Mouse (Mus musculus) lung, postnatal 4 days (tissue): ENCODE measurements at regions not wholly inside any gene's neighbourhood (a gene's known extent, or its start where the extent isn't known, plus 50 kb on each side); places are given as distances from the start of the nearest gene placed in this dataset.

Experiments
- DNase-seq, 2 experiments: peaks; one replicate each; pipeline ENCODE4 v3.0.0; 2021

DNA sequence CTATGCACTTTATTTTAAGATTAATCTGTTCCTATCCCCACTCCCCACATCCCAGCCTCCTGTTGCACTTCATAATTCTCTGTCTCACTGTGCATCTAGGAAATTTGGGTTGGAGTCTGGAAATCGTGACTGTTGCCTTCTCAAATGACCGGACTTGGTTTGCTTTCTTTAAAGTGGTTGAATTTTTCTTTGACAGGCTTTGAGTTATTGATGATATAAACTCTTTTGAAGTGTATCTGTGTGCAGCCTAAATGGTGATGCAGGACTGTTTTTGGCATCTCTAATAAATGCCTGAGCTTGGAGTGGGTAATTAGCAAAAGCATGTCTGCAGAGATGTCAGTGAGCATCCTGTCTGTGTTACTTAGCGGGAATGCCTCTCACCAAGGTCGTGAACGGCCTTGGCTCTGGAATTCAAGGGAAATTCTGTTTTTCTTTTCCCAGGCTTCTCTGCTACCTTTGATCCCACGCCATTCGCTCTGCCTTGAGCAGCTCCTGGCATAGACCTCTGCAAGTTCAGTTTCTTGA, 292.8 kb upstream of the Igfbp3 start:
- DNase-seq, result no peak

- DNase-seq, result no peak
These were observed 291.1 kb upstream of the Igfbp3 start for GRCm38 (mm10) chr11:7504651-7505321.

- no peak for DNase-seq
These were observed 289.0 kb upstream of the Igfbp3 start for GRCm38 (mm10) chr11:7502679-7503078.

DNA sequence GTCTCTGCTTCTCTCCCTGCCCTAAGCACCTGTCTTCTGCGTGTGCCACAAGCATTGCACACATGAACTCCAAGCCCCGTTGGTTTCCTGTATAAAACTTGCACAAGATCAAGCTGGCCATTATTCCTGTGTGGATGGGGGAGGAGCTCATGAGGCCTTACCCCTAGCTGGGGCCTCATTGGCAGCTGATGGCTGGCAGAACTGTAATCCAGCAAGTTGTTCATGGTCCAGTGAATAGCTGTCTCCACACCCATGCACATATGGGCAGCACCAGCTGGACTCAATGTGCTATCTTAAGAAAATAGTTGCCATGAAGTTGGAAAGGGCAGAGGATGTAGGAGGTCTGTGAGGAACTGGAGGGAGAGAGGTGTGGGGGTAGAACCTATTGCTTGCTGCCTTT, 288.3 kb upstream of the Igfbp3 start:
- DNase-seq, result no peak

GRCm38 (mm10) chr11:7497803-7498202, 284.1 kb upstream of the Igfbp3 start:
- DNase-seq, result no peak

GRCm38 (mm10) chr11:7473832-7474545, 260.3 kb upstream of the Igfbp3 start:
- no peak for DNase-seq

DNA sequence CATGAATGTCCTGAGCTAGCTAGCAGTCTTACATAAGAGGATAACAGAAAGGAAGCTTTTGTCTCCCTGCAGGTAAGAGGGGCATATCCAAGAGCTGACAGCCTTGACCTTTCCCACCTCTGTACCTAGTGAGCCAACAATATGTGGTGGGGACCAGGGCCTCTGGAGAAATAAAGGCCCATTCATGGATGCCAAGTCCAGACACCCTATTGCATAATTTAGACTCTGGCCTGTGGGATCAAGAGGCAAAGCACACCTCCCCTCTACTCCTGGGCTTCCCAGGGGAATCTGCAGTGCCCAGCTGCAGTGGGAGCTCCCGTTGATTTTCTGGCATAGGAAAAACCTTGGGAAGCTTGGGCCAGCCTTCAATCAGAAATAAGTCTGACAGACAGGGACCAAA, 251.8 kb upstream of the Igfbp3 start:
- no peak for DNase-seq

DNA sequence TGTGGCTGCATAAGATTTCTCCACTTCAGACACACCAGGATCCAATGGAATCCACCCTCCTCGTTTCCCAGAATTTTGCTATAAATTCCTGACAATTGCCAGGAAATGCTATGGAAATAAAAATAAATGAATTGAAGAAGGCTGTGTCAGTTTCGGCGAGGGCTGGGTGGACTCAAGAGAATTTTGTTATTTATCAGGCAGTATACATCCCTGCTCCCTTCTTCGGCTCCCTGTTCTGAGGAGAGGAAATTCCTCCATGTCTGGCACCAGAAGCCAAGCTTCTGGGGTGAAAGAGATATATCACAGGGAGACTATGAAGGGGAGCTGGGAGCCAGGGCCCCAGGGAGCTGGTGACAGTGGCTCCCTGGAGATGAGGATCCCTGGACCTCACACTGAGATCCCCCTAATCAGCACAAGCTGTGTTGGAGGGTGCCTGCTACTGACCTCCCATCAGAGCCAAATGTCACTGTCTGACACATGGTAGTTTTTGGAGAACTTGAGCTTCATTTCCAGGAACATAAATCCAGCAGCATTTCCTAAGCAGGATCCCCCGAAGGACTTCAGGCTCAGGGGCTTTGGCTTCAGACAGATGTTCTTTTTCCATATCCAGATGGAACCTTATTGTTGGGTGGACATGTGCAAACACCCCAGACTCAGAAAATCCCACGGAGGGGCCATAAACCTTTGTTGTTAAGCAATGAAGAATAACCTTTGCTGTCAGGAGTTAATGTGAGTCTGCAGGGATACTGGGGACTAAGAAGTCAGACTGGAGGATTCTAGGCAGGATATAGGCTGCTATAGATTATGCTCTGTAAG, 248.4 kb upstream of the Igfbp3 start:
- DNase-seq, result no peak

DNA sequence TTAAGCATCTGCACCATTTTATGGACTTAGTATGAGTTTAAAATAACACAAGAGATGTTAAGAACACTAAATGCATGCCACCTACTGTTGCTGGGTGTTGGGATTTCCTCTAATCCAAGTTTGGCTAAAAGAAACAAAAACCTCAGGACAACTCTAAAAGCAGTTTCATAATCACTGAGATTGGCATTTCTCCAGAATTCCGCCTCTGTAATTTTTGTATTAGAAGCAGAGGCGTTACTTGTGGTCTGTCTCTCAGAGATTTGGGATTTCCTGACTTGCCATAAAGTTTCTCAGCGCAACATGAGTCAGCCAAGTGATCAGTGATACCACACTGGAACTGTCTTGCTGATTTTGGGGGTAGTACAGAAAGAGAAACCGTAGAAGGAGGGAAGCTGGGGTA, 238.0 kb upstream of the Igfbp3 start:
- DNase-seq, result no peak

DNA sequence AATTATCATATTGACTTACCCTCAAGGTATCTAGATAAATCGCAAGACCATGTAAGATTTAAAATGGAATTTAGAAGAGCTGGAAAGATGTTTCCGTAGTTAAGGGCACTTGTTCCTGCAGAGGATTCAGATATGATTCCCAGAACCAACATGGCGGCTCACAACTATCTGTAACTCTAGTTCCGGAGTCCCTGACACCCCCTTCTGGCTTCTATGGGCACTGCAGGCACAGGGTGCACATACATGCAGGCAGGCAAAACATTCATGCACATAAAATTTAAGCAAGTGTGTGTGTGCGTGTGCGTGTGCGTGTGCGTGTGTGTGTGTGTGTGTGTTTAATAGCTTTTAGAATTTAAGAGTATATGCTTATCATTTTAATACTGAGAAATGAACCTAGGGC, 230.8 kb upstream of the Igfbp3 start:
- no peak for DNase-seq

- DNase-seq, result no peak
These were observed 225.6 kb upstream of the Igfbp3 start for GRCm38 (mm10) chr11:7439276-7439675.

DNA sequence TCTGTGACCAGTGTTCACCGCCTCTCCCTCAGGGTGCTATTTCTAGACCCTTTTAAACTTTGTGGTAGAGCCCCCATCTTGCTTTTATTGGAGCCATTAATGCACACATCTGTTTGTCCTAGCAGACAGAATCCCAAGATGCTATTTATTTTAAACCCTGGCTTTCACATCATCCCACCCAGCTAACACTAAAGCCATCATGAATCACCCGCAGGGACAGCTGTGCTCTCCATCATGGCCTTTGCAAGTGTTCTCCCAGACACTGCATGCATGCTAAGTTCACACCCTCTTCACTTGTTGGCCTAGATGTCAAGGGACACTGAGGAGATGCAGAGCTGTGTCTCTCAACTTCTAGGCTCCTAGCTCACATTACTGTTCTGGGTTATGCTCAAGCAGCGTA, 220.9 kb upstream of the Igfbp3 start:
- no peak for DNase-seq

- DNase-seq, result no peak
These were observed 214.0 kb upstream of the Igfbp3 start for GRCm38 (mm10) chr11:7427771-7428170.

- DNase-seq, result no peak
These were observed 211.5 kb upstream of the Igfbp3 start for GRCm38 (mm10) chr11:7425233-7425632.

GRCm38 (mm10) chr11:7424082-7424471, 210.4 kb upstream of the Igfbp3 start:
- DNase-seq, result no peak

DNA sequence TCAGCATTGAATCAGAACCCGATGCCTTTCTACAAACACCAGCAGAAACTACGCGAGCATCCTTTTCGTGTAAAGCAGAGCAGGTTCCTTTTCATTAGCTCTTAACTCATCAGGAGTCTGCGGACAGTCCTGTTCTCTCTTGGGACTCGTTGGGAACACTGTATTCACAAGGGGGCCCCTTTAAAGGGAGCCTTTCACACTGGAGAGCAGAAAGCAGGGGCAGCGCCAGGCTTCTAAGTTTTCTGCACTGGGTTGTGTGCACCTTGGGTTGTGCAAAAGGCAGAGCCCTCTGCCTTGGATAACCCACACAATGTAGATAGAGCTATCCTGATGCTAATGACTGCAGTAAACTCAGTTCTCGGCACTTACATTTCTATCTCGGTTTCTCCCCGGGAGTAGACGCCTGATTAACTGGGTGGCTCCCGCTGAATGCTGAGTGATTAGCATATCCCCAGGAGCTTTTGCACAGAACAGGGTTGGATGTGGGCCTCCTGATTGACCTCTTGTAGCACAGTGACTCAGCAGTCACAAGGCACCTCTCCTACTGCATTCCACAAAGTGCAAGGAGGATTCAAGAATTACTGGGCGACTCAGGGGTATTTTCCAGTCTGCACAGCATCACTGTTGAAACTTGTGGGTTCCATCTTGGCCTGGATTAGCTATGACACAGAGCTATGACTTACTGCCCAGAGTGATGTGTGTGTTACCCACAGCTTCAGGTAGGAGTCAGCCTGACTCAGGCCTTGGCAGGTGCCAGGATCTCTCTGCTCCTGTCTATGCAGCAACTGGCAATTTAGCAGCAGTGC, 209.8 kb upstream of the Igfbp3 start:
- no peak for DNase-seq

DNA sequence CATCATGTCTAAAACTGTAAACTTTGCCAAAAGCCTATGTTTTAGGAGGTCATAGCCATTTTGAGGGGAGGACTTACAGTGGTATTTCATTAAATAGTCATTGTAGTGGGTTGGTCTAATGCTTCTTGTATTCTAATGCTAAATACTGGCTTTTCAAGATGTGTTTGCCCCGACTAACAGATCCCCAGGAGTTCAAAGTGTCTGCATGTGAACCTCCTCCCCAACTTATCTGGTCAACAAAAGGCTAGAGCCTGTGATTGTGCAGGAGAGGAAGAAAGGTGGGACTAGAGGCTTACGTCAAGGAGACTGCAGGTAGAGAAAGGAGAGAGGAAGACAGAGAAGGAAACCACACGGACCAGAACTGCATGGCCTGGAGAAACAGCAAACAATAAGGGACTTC, 198.9 kb upstream of the Igfbp3 start:
- DNase-seq, result no peak

DNA sequence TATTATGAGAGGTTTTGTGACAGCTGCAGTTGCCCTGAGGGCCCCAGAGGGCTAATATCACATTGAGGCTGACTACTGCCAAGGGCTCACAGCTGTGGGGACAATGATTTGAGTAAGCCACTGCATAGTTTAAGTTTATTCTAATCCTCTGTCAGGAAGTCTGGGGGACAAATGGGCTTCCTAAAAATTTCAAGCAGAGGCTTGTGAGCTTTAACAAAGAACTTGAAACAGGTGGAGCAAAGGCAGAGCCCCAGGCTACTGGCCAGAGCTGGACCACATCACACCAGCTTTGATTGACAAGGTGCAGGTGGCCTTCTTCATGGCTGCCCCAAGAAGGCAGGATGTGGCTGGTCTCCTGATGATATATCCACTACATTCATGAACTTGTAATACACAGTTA, 195.3 kb upstream of the Igfbp3 start:
- no peak for DNase-seq

- no peak for DNase-seq
These were observed 190.9 kb upstream of the Igfbp3 start for GRCm38 (mm10) chr11:7404666-7405065.

GRCm38 (mm10) chr11:7371835-7372234, 158.1 kb upstream of the Igfbp3 start:
- DNase-seq, result no peak

GRCm38 (mm10) chr11:7361388-7361787, 147.7 kb upstream of the Igfbp3 start:
- DNase-seq, result no peak

DNA sequence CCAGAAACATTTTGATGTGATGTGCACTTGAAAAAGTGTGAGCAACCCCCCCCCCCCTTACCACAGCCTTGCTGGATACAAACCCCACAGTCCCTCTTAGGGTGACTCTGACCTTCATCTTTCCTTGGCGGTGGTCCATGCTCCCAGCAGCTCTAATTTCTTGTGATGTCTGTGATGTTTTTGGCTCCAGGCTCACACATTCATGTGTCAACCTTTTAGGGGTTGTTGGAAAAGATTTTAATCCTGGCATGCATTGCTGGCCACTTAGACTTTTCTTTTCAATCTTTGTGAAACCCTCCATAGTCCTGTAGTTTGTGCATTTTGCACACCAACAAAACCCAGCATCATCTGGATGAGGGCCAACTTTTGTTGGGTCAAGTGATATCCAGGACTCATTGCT, 134.9 kb upstream of the Igfbp3 start:
- no peak for DNase-seq

DNA sequence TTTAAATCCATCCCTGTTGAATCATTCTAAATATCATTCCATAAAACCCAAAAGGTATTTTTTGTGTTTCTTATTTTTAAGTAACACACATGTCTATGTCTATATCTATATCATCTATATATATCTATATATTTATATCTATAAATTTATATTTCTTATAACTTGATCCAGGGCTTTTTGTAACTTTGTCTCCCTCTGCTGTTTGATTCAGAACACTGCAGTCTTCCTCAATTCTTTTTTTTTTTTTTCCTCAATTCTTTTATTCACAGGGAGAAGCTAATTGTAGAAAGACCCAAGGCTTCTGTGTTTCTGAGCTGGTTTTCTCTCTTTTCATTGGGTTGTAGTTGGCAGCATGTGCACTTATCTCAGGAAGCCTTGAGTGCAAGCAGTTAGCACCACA, 124.1 kb upstream of the Igfbp3 start:
- DNase-seq, result no peak
